Mouse (Mus musculus): ENCODE data around the gene Exosc6.
"Not testable (repeated sequence)": the region's sequence is repeated elsewhere in the genome, so short reads cannot be mapped to it uniquely, and the experiment has no call there.

Exosc6 gene

DNA sequence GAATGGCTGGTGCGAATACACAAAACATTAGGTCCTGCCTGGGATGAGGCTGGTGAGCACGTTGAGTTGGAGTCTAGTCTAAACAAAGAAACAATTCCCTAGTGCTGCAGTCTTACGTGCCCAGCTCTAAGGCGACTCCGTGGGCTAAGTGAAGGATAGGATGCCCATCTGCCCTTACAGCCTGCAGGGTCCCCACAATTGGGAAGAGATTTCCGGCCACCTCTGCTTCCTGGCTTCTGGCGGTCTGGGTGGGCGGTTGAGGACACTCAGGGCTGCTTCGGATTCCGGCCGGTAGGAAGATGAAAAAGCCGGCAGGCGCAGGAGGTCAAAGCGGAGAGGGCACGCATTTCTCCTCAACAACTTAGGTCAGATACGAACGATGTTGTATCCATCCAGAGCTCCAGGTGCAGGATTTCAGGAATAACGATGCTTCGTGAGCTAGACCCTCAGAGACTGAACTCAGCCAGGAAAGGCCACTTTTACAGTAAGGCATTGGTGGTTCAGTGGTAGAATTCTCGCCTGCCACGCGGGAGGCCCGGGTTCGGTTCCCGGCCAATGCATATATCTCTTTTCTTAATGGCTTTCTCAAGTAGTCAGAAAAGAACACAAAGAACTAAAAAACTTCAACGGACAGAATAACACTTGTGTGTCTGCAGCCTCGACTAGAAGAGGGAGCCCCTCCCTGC lies 6.1 kb downstream of the Exosc6 start:
- peak; percentile 91 for DNase-seq

DNA sequence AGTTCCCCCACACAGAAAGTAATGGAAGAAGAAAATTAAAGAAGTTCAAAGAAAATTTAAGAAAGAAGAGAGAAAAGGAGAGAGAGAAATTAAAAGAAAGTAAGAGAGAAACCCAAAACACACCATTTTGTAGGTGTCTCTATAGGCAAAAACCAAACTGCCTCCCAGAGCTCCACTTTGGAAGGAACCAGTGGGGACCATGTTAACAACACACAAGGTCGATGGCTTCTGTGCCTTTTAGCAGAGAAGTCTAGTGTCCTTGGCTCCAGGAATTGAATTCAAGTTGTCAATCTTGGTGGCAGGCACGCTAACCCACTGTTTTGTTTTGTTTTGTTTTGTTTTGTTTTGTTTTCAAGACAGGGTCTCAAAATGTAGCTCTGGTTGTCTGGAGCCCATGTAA lies 6.8 kb downstream of the Exosc6 start:
- DNase-seq: no peak

DNA sequence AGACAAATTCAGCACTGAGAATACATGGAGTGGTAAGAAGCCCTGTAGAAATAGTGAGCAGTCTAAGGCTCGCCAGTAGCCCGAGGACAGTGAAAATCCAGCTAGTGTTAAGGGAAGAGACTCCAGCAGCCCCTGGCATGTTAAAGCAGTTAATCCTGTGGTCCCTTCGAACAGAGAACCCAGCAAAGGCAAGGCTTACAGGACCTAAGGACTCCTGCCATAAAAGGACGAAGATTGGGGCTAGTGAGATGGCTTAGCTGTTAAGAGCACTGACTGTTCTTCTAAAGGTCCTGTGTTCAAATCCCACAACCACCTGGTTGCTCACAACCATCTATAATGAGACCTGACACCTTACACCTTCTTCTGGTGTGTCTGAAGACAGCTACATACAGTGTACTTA lies 10.2 kb downstream of the Exosc6 start:
- no peak for DNase-seq

DNA sequence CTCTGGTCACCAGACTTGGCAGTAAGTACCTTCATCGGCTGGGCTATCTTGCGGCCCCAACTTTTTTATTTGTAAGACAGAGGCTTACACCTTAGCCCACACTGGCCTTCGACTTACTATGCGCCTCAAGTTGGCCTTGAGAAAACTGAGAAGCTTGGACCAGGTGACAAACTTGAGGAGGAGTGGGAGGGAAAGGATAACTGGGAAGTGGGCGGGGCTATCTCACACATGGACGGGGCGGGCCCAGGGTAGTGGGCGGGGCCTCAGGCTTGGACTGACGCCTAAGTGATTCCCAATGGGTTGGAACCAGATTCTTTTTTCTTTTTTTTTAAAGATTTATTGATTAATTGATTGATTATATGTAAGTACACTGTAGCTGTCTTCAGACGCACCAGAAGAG lies 11.3 kb downstream of the Exosc6 start:
- no peak for DNase-seq

DNA sequence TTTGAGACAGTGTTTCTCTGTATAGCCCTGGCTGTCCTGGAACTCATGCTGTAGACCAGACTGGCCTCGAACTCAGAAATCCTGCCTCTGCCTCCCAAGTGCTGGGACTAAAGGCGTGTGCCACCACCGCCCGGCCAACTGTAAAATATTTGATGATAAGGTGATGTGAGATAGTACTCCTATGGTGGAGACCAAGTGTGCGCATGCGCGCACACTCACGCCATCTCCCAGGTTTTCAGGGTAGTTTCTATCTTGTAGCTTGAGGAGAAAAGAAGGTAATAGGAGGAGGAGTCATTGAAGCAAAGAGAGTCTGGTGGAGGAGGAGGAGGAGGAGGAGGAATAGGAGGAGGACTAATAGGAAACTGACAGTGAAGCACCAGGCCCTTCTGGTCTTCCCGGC lies 12.5 kb downstream of the Exosc6 start:
- not testable (repeated sequence) for DNase-seq

DNA sequence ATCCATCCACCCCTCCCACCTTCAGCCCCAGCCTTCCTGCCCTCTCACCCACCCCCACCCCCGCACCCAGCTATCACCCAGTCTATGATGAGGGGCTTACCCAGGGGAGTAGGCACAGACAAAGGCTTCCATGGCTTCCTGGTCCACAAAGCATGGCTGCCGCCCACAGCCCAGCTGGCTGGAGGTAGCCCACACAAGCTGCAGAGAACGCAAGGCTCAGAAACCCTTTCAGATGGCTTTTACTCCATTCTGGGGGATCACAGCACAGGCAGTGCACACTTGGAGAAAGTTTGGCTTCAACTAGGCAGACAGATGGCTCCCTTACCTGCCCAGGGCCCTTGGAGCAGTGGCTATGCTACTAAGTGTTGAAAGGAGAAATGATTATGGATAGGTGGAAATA lies 19.8 kb downstream of the Exosc6 start:
- no peak for DNase-seq

DNA sequence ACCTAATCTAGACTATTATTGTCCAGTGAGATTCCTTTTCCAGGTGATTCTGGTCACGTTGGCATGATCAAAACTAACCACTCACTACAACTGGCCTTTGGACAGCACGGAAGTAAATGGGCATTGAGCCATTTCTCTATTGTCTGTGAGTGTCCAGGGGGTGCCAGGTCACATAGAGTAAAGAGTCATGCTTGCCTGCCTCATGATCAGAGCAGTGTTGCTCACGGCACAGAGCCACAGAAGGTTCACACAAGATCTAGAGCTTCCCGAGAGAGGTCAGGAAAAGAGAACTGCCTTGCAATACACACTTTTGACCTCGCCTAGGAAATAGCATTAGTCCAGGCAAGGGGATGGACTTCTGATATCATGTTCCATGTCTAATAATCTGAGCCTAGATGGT lies 23.3 kb downstream of the Exosc6 start:
- no peak for DNase-seq

DNA sequence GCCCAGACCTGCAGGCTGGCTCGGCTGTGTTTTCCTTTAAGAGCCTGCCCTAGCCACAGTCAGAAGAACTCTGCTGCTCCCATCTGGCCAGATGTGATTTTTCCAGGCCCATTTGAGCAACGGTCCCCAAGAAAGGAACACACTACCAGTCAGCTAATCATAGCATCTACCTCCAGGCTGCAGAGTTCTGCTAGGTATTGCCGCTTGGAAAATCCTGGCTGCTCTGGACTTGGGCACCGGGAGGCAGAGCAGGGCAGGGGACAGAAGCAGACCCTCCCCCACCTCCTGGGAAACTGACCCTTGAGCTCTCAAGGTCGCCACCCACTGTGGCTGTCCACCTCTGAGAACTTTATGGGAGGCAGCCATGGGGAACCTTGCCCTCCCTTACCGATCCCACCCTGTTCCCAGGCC lies 23.7 kb downstream of the Exosc6 start:
- DNase-seq: no peak

DNA sequence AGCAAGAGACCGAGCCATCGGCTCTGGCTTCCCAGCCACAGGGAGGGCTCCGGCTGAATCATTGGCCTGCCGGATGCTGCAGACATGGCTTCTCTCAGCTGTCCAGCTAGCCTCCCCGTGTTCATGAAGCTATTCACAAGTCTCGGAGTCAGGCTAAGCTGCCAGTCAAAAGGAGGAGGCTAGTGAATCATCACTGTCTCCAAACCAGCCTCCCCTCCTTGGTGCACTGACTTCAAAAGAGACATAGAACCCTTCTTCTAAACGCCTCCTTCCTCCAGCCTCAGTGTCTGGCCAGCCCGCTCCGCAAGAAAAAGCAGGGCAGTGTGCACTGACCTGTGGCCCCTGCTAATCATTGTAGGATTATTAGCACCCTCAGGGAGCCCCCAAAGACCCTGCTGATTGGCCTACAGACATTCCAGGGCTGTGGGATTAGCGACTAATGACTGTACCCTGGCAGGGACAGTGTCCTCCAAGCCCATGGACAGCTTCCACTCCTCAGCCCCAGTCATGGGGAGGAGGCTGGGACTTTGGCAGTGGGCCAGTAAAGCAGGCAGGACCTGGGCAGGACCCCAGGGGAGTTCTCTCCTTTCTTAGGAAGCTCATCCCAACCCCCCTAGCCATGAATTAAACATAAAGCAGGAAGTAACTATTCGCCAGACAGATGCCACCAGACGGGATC lies 25.6 kb downstream of the Exosc6 start:
- no peak for DNase-seq

DNA sequence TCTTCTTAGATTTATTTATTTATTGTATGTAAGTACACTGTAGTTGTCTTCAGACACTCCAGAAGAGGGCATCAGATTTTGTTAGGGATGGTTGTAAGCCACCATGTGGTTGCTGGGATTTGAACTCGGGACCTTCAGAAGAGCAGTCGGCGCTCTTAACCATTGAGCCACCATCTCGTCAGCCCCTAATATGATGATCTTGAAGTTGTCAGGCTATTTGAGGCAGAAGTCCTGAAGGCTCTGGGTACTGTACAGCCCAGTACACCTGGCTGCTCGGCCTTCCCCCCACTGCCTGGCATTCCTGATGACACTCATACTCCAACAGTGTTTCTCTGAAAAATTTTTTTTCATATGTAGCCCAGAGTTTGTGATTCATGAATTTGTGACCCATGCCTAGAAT lies 27.8 kb downstream of the Exosc6 start:
- DNase-seq: not testable (repeated sequence)

DNA sequence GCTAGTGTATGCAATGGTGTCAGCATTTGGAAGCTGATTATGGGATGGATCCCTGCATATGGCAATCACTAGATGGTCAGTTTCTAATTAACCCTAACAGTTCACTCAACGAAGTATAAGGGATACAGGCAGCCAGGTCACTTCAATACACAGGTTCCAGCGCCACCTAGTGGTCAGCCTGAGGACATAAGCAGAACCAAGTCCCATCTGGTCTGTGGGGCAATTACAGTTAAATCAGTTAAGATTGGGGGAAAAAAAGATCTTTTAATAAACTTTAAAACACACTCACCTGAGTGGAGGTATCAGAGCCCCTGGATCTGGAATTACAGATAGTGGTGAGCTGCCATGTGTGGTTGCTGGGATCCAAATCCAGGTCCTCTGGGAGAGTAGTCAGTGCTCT lies 34.0 kb downstream of the Exosc6 start:
- peak; percentile 59 for DNase-seq

DNA sequence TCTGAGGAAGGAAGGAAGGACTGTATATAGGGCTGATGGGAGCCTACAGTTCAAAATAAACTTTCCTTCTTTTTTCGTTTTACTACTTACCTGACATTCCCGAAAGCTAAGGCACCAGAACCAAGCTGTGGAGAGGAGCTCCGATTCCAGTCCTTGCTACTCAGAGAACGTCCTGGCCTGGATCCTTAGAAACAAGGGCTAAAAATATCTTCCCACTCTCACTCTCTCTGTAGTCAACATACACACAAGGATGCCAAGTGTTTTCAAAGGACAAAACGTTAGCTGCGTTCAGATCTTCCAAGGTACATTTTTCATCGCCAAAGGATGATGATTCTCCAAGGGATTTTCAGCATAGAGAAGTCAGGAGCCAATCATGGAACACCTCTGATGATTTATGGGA lies 35.6 kb downstream of the Exosc6 start:
- no peak for DNase-seq

DNA sequence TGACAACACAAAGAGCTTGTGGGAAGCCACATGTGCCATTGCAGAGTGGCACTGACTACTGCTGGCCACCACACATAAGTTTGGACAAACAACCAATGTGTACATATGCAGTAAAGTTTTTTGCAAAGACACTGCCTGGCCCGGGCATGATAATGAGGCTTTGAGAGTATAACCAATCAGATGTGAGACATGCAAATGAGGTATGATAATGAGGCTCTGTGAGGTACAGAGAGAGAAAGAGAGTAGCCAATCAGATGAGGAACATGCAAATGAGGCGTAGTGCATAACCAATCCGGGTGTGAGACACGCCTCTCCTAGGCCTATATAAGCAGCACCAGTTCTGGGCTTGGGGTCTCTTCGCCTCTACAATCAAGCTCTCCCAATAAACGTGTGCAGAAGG lies 36.2 kb downstream of the Exosc6 start, which contains the start of gene Clec18a:
Gene Clec18a, minus strand, starts transcription at position 101 of the 400 bp plus-strand sequence.
- not testable (repeated sequence) for DNase-seq

DNA sequence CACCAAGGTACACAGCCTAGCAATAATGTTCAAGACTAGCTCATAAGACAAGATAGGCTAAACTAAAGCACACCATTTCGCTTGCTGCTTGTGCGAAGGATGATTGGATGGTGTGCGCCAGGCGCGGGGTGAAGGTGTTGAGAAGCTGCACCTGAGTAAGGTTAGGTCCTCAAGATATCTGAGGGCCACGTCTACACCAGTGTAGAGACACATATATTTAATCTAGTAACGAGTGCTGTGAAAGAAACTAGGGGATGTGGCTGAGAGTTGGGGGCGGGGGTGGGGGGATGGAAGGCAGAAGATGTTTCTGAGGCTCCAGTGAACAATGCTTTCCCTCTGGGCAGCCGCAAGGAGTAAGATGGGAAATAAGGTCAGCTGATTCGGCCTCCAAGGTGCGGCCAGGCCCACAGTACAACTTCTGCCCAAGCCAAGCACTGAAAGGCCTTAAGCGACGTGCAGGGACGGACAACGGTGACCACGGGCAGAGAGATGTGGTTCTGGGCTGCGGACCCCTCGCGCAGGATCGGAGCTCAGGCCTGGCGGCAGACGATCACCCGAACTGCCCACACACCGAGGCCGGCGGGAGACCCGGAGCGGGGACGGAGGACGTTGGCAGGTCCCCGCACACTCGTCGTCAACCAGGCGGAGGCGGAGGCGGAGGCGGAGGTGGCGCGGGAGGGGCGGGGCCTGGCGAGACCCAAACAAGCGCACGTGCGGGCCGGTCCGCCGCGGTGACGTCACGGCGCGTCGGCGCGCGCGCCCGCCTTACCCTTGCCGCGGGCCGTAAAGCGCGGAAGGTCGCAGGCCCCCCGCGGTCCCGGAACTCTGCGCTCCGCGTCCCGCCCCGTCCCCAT lies 38.0 kb downstream of the Exosc6 start, which contains the start of gene Pdpr:
Gene Pdpr, plus strand, starts transcription at position 766 of the 854 bp plus-strand sequence.
- peak; percentile 92 for DNase-seq

DNA sequence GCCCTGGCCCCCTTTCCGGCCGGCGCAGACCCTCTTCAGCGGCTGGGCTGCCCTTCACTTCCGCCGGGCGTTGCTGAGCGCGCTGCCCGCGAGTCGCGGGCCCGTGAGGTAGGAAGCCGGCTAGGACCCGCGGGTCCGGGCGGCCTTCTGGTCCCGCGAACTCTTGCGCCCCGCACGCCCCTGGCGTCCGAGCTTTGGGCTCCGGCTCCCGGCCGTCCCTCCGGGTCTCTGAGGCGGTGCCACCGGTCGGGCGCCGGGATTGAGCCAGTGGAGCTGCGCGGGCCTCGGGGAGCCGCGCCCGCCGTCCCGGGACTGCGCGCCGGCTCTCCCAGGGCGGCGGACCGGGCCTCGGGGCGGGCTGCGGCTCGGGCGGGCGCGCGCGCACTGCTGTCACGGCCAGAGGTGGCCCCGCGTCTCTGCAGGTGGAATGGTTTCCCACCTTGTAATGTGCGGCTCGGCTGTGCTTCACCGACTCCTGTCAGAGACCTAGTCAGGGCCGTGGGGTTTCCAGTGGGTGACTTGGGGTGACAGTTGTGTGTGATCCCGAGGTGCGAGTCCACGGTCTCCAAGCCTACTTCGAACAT lies 38.7 kb downstream of the Exosc6 start:
- peak; percentile 26 for DNase-seq

All from cerebellum, adult 11 months (tissue).